Comparison of ENCODE assay signal across 17 mouse cellular contexts in genomic region chr11:40573758-40574139, GRCm38 (mm10).
A peak's percentile ranks its signal among the peaks of the same experiment; 100 is the strongest.
DNase-seq lines count a peak whose midpoint lies in the region; ATAC-seq and TF ChIP-seq lines count a peak whose summit lies in the region.
"Had no signal": no experiment of that assay in that cellular context is flagged by ENCODE, and none has a peak within 500 bp of the region (broad histone marks: within the 10 kb centered on the region; RNA-seq: fewer than 3 reads in every experiment).

No protein-coding gene starts in this region.

- no peak for DNase-seq in hindbrain, embryonic 11.5 days (ENCODE audit: low spot score)
- no peak for DNase-seq in hindbrain, embryonic 10.5 days (ENCODE audit: low spot score)
- DNase-seq in midbrain, embryonic 14.5 days = no peak
- no peak for DNase-seq in forebrain, embryonic 11.5 days (ENCODE audit: low spot score)
- no peak for DNase-seq in forebrain, postnatal 0 days
- no peak for DNase-seq in embryonic facial prominence, embryonic 10.5 days (ENCODE audit: low spot score)
- DNase-seq: adrenal gland, postnatal 14 days; cerebellum, adult 9-11 months; kidney, postnatal 10 days; liver, postnatal 0 days; thymus, adult 2 months had no signal

- 12% methylated on average over 3 of the region's 3 CpGs for WGBS in hindbrain, embryonic 11.5 days
- WGBS in hindbrain, embryonic 10.5 days = 13% methylated on average over 3 of the region's 3 CpGs
- WGBS in midbrain, embryonic 13.5 days = 8% methylated on average over 3 of the region's 3 CpGs
- WGBS in midbrain, embryonic 14.5 days = 17% methylated on average over 3 of the region's 3 CpGs
- 8% methylated on average over 3 of the region's 3 CpGs for WGBS in forebrain, embryonic 11.5 days
- WGBS in forebrain, postnatal 0 days = 6% methylated on average over 3 of the region's 3 CpGs
- WGBS in embryonic facial prominence, embryonic 10.5 days = 12% methylated on average over 3 of the region's 3 CpGs

- no peaks in the 10 kb centered on the region for H3K9me3 ChIP-seq in hindbrain, embryonic 11.5 days (ENCODE audit: control insufficient read depth, low read length)
- 0 out of 2 replicates have a peak, but pooled peaks cover 6% of the 10 kb centered on the region for H3K9me3 ChIP-seq in hindbrain, embryonic 10.5 days
- H3K9me3 ChIP-seq in midbrain, embryonic 13.5 days = no peaks in the 10 kb centered on the region
- no peaks in the 10 kb centered on the region for H3K9me3 ChIP-seq in midbrain, embryonic 14.5 days (ENCODE audit: control insufficient read depth, low read length)
- H3K9me3 ChIP-seq in forebrain, embryonic 11.5 days (ENCODE audit: control insufficient read depth, low read length) = no peaks in the 10 kb centered on the region
- no peaks in the 10 kb centered on the region for H3K9me3 ChIP-seq in forebrain, postnatal 0 days (ENCODE audit: low read length)
- no peaks in the 10 kb centered on the region for H3K9me3 ChIP-seq in embryonic facial prominence, embryonic 10.5 days
- H3K9me3 ChIP-seq: embryonic facial prominence, embryonic 12.5 days; intestine, embryonic 15.5 days; limb, embryonic 15.5 days; neural tube, embryonic 13.5 days had no signal

- TF ChIP-seq CTCF in forebrain, postnatal 0 days (IDR thresholded peaks at IDR 0.05; ENCODE audit: low read depth) = no peak

- no peak overlapping the region for H3K4me3 ChIP-seq in hindbrain, embryonic 11.5 days (ENCODE audit: low read depth, low read length)
- H3K4me3 ChIP-seq in hindbrain, embryonic 10.5 days = no peak overlapping the region
- no peak overlapping the region for H3K4me3 ChIP-seq in midbrain, embryonic 13.5 days (replicated peaks)
- no peak overlapping the region for H3K4me3 ChIP-seq in midbrain, embryonic 14.5 days (replicated peaks; ENCODE audit: low read depth, low read length)
- no peak overlapping the region for H3K4me3 ChIP-seq in forebrain, embryonic 11.5 days (ENCODE audit: low read depth, low read length)
- H3K4me3 ChIP-seq in forebrain, postnatal 0 days (ENCODE audit: low read depth, low read length) = no peak overlapping the region
- no peak overlapping the region for H3K4me3 ChIP-seq in embryonic facial prominence, embryonic 10.5 days
- H3K4me3 ChIP-seq: embryonic facial prominence, embryonic 12.5 days; intestine, embryonic 15.5 days; limb, embryonic 15.5 days; neural tube, embryonic 13.5 days had no signal

- ATAC-seq in hindbrain, embryonic 11.5 days (ENCODE audit: low FRiP score) = peak; percentile 37; the same call in 1 of the 2 replicates
- ATAC-seq in midbrain, embryonic 13.5 days = peak; percentile 73; the same call in 1 of the 2 replicates
- no peak for ATAC-seq in midbrain, embryonic 14.5 days (ENCODE audit: low FRiP score, low TSS enrichment)
- ATAC-seq in forebrain, embryonic 11.5 days (replicated peaks; ENCODE audit: low FRiP score) = peak; percentile 53
- peak; percentile 32; the same call in 1 of the 2 replicates for ATAC-seq in forebrain, postnatal 0 days
- ATAC-seq: CD4-positive, CD25-positive, alpha-beta regulatory T cell, adult 4 months; intestine, embryonic 15.5 days; liver, postnatal 0 days had no signal

- H3K4me2 ChIP-seq in hindbrain, embryonic 11.5 days (replicated peaks; ENCODE audit: low read depth, low read length) = no peak overlapping the region
- H3K4me2 ChIP-seq in midbrain, embryonic 13.5 days (replicated peaks) = no peak overlapping the region
- H3K4me2 ChIP-seq in midbrain, embryonic 14.5 days (ENCODE audit: low read length) = no peak overlapping the region
- no peak overlapping the region for H3K4me2 ChIP-seq in forebrain, embryonic 11.5 days (ENCODE audit: low read depth, low read length, severe bottlenecking)
- no peak overlapping the region for H3K4me2 ChIP-seq in forebrain, postnatal 0 days (ENCODE audit: low read depth)
- H3K4me2 ChIP-seq: embryonic facial prominence, embryonic 12.5 days; intestine, embryonic 15.5 days; limb, embryonic 15.5 days had no signal

- H3K36me3 ChIP-seq in hindbrain, embryonic 11.5 days (ENCODE audit: control insufficient read depth, insufficient read depth, low read length) = no peaks in the 10 kb centered on the region
- H3K36me3 ChIP-seq in hindbrain, embryonic 10.5 days = no peaks in the 10 kb centered on the region
- no peaks in the 10 kb centered on the region for H3K36me3 ChIP-seq in midbrain, embryonic 13.5 days
- H3K36me3 ChIP-seq in midbrain, embryonic 14.5 days (ENCODE audit: control insufficient read depth, insufficient read depth, low read length) = no peaks in the 10 kb centered on the region
- no peaks in the 10 kb centered on the region for H3K36me3 ChIP-seq in forebrain, embryonic 11.5 days (ENCODE audit: control insufficient read depth, insufficient read depth, low read length)
- H3K36me3 ChIP-seq in forebrain, postnatal 0 days (ENCODE audit: insufficient read depth) = no peaks in the 10 kb centered on the region
- no peaks in the 10 kb centered on the region for H3K36me3 ChIP-seq in embryonic facial prominence, embryonic 10.5 days (replicated peaks)
- H3K36me3 ChIP-seq: embryonic facial prominence, embryonic 12.5 days; intestine, embryonic 15.5 days; limb, embryonic 15.5 days; neural tube, embryonic 13.5 days had no signal

- H3K9ac ChIP-seq in hindbrain, embryonic 11.5 days (ENCODE audit: low read depth, low read length) = no peak overlapping the region
- no peak overlapping the region for H3K9ac ChIP-seq in midbrain, embryonic 13.5 days (replicated peaks)
- no peak overlapping the region for H3K9ac ChIP-seq in midbrain, embryonic 14.5 days (replicated peaks; ENCODE audit: low read length)
- no peak overlapping the region for H3K9ac ChIP-seq in forebrain, embryonic 11.5 days (ENCODE audit: low read length)
- no peak overlapping the region for H3K9ac ChIP-seq in forebrain, postnatal 0 days
- H3K9ac ChIP-seq: embryonic facial prominence, embryonic 12.5 days; intestine, embryonic 15.5 days; limb, embryonic 15.5 days; liver, postnatal 0 days; neural tube, embryonic 13.5 days had no signal

- no peak overlapping the region for H3K27ac ChIP-seq in hindbrain, embryonic 11.5 days (ENCODE audit: low read depth, low read length)
- no peak overlapping the region for H3K27ac ChIP-seq in hindbrain, embryonic 10.5 days
- no peak overlapping the region for H3K27ac ChIP-seq in midbrain, embryonic 13.5 days
- no peak overlapping the region for H3K27ac ChIP-seq in midbrain, embryonic 14.5 days (replicated peaks; ENCODE audit: low read depth, low read length)
- 0 out of 2 replicates have a peak overlapping the region, but pooled peaks have one; percentile 19 for H3K27ac ChIP-seq in forebrain, embryonic 11.5 days (ENCODE audit: low read depth, low read length)
- H3K27ac ChIP-seq in forebrain, postnatal 0 days (ENCODE audit: low read depth, low read length) = no peak overlapping the region
- H3K27ac ChIP-seq in embryonic facial prominence, embryonic 10.5 days (replicated peaks) = no peak overlapping the region
- H3K27ac ChIP-seq: embryonic facial prominence, embryonic 12.5 days; intestine, embryonic 15.5 days; limb, embryonic 15.5 days; neural tube, embryonic 13.5 days had no signal

- no peaks in the 10 kb centered on the region for H3K27me3 ChIP-seq in hindbrain, embryonic 11.5 days (ENCODE audit: control insufficient read depth, insufficient read depth, low read length)
- no peaks in the 10 kb centered on the region for H3K27me3 ChIP-seq in hindbrain, embryonic 10.5 days (ENCODE audit: insufficient read depth, poor library complexity, severe bottlenecking)
- no peaks in the 10 kb centered on the region for H3K27me3 ChIP-seq in midbrain, embryonic 13.5 days
- H3K27me3 ChIP-seq in midbrain, embryonic 14.5 days (ENCODE audit: control insufficient read depth, insufficient read depth, low read length) = no peaks in the 10 kb centered on the region
- H3K27me3 ChIP-seq in forebrain, embryonic 11.5 days (ENCODE audit: control insufficient read depth, insufficient read depth, low read length) = no peaks in the 10 kb centered on the region
- H3K27me3 ChIP-seq in forebrain, postnatal 0 days (ENCODE audit: insufficient read depth, low read length) = no peaks in the 10 kb centered on the region
- no peaks in the 10 kb centered on the region for H3K27me3 ChIP-seq in embryonic facial prominence, embryonic 10.5 days (replicated peaks; ENCODE audit: low read depth, poor library complexity, severe bottlenecking)
- H3K27me3 ChIP-seq: embryonic facial prominence, embryonic 12.5 days; intestine, embryonic 15.5 days; limb, embryonic 15.5 days; neural tube, embryonic 13.5 days had no signal

- no peaks in the 10 kb centered on the region for H3K4me1 ChIP-seq in hindbrain, embryonic 11.5 days (replicated peaks; ENCODE audit: control insufficient read depth, insufficient read depth, low read length)
- H3K4me1 ChIP-seq in hindbrain, embryonic 10.5 days (replicated peaks) = peaks cover 17% of the 10 kb centered on the region
- H3K4me1 ChIP-seq in midbrain, embryonic 13.5 days (replicated peaks) = peaks cover 14% of the 10 kb centered on the region
- peaks cover 6% of the 10 kb centered on the region; the same call in 1 of the 2 replicates for H3K4me1 ChIP-seq in midbrain, embryonic 14.5 days (ENCODE audit: control insufficient read depth, insufficient read depth, low read length)
- H3K4me1 ChIP-seq in forebrain, embryonic 11.5 days (replicated peaks; ENCODE audit: control insufficient read depth, insufficient read depth, low read length) = no peaks in the 10 kb centered on the region
- H3K4me1 ChIP-seq in forebrain, postnatal 0 days (ENCODE audit: insufficient read depth) = peaks cover 11% of the 10 kb centered on the region
- peaks cover 9% of the 10 kb centered on the region for H3K4me1 ChIP-seq in embryonic facial prominence, embryonic 10.5 days
- H3K4me1 ChIP-seq: embryonic facial prominence, embryonic 12.5 days; intestine, embryonic 15.5 days; limb, embryonic 15.5 days had no signal
